Mouse (Mus musculus) forelimb bud, embryonic 11.5 days (tissue): ENCODE results near the gene Ier3.

Experiments used
- DNase-seq: peaks from one replicate; pipeline ENCODE4 v3.0.0-alpha.2; 2012; ENCODE audit warnings: low read depth, low spot score

Ier3 gene

GRCm38 (mm10) chr17:35866911-35867890, 45.7 kb downstream of the Ier3 start:
- DNase-seq: no peak

GRCm38 (mm10) chr17:35868165-35868820, 46.8 kb downstream of the Ier3 start:
- no peak for DNase-seq

DNA sequence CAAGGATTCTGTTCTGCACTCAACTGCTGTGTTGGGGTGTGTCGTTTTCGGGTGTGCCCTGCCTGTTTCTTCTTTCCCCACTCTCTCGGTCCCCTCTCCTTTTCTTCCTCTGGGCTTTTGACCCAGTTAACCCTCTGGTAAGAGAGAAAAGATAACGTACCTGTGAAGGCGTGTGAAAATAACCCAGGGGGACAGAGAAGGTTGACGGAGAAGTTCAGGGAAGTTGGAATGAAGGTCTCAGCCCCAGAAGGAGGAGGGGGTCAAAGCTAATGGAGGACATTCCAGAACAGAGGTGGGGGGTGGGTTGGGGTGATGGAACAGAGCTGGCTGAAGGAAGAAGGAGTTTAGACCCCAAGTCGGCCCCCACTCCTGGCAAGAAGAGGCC, 47.5 kb downstream of the Ier3 start:
- no peak for DNase-seq

- no peak for DNase-seq
Measured at GRCm38 (mm10) chr17:35869346-35870067, 48.0 kb downstream of the Ier3 start.

DNA sequence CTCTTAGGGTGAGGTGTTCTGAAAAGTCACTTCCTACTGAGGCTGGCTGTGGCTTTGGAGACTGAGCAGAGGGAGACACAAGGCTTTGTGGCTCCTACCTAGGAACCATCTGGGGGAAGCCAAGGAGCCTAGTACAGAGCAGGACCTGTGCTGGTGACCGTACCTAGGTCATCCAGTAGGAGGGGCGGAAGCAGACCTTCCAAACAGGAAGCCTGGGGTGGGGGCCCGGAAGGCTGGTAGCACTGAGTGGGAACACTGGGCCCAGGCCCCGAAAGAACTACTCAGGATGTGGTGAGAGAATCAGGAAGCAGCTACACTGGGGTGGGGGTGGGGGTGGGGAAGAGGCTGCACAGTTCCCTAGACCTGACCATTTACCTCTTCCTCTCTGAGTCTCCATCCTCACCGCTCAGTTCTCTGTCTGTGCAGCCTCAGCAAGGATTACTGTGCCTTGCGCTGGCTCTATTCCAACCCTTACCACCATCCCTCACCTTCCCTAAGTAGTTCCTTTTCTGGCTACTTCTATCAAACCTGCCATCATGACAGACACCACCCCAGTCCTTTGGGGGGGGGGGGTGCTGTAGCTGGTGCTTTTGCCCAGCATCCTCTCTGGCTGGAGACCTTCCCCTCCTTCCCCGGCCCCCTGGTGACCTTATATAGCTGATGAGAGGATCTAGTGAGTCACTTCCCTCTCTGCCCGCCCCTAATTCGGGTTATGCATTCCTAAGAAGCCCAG, 48.8 kb downstream of the Ier3 start:
- DNase-seq: no peak

DNA sequence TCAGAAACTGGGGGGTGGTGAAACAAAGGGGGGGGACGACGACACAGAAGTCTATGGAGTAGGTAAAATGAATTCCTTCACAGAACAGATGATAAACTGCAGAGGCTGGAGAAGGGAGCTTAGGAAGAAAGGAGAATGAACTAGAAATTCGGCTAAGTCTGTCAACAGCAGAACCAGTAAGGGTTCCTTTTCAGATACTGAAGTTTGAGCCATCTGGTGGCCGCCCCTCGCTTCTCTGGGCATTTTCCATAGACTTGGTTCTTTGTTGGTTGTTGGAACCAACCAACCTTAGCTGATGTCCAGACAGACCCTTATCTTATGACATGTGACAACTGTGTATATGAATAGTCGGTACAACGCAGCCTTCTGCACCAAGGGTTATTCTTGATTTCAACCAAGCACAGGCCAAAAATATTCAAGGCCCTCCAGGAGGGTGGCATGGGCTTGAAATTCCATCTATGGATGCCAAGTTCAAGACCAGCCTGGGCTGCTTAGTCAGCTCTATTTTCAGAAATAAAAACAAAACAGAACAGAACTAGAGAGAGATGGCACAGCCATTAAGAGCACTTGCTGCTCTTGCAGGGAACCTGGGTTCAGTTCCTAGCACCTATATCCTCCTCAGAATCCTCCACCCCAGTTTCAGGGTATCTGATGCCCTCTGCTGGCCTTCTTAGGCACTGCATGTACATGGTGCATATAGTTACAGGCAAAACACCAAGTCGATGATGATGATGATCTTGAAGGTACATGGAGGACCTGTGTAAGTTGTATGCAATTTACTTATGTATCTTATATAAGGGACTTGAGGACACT, 49.6 kb downstream of the Ier3 start:
- DNase-seq: no peak
